Mouse (Mus musculus) megakaryocyte, embryonic 14.5 days (primary cell): ENCODE measurements around the gene Parp4. TPM values are rescaled to one million over a fixed set of nuclear protein-coding genes. Genes with fewer than 3 reads are reported as not detected.

ENCODE experiments used
- H3K27me3 ChIP-seq: replicated peaks from 2 replicates; pipeline ENCODE3; 2012; ENCODE audit warnings: inconsistent platforms
- H3K36me3 ChIP-seq: replicated peaks from 2 replicates; pipeline ENCODE3; 2012; ENCODE audit warnings: low read length, inconsistent platforms, mixed read lengths
- H3K4me1 ChIP-seq: 2 replicates; pipeline ENCODE4 v1.6.1; 2012; ENCODE audit warnings: inconsistent platforms
- H3K4me3 ChIP-seq: replicated peaks from 2 replicates; pipeline ENCODE3; 2012; ENCODE audit warnings: moderate library complexity, mild to moderate bottlenecking, inconsistent platforms
- H3K9me3 ChIP-seq: 2 replicates; pipeline ENCODE4 v1.6.1; 2012; ENCODE audit warnings: inconsistent platforms
- FLI1 ChIP-seq: IDR thresholded peaks from 2 replicates; pipeline ENCODE4 v1.6.1; 2012; ENCODE audit warnings: low read length, inconsistent platforms, mixed read lengths
- GATA1 ChIP-seq: IDR thresholded peaks from 3 replicates; pipeline ENCODE4 v1.6.1; 2012; ENCODE audit warnings: mixed read lengths, low read length, inconsistent platforms, borderline replicate concordance
- polyA plus RNA-seq: library from polyadenylated mRNA; stranded (reverse); fragments of >175 nt; gene quantifications from 2 replicates; pipeline ENCODE4 v1.2.3, GENCODE M21; 2012; ENCODE audit warnings: low replicate concordance; ENCODE audit not compliant: insufficient read depth

Parp4 gene
- 1.8 and 2.4 TPM in 2 replicates for polyA plus RNA-seq

DNA sequence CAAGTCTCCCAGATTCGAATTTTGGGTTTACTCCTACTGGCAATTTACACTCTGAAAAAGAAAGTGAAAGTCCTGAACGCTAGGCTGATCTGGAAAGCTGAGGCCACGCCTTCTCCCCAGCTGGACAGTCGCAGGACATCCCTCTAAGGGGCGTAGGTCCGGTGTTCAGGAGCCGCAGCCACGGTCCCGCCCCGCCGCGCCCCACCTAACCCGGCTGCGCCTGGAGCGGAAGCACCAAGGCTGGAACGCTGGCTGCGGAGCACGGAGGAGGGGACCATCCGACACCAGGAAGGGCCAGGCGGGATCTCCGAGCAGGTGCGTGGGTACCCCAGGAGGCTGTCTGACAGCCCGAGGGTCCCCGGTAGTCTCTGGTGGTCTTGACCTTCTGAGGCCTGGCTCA is at the start of gene Parp4, which contains the start of gene Cenpj:
Gene Parp4 (plus strand): TSS at position 204 of the 400 bp plus-strand sequence.
Gene Cenpj (minus strand): TSS at position 10 of the 400 bp plus-strand sequence.
- H3K4me1 ChIP-seq, result peaks cover 55% of the 10 kb centered on the region
- peak within 1 kb of the TSS; percentile 97 for H3K4me3 ChIP-seq
- TF ChIP-seq FLI1, result no peak
- TF ChIP-seq GATA1, result no peak
- peaks cover 33% of the 10 kb centered on the region for H3K36me3 ChIP-seq
- no peaks in the 10 kb centered on the region for H3K9me3 ChIP-seq
- no peaks in the 10 kb centered on the region for H3K27me3 ChIP-seq

DNA sequence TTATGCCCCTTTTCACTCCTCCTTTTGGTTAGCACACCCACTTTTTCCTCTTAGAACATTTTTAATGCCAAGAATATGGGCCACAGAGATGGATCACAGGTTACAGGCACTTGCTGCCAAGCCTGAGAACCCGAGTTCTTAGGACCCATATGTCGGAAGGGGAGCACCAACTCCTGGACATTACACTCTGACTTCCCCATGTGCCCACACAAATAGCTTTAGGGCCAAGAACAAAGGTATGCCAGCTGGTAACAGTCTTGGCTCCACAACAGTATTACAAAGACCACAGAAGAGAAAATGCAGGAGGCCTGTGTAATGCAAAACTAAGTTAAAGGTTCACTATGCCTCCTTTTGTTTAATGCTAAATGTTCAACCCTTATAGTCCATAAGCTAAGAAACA is 44.6 kb upstream of the Parp4 start:
- H3K36me3 ChIP-seq, result peaks cover 88% of the 10 kb centered on the region
- no peaks in the 10 kb centered on the region for H3K27me3 ChIP-seq
- no peak overlapping the region for H3K4me3 ChIP-seq
- H3K4me1 ChIP-seq, result peaks cover 9% of the 10 kb centered on the region
- no peak for TF ChIP-seq GATA1
- TF ChIP-seq FLI1, result no peak
- no peaks in the 10 kb centered on the region for H3K9me3 ChIP-seq

DNA sequence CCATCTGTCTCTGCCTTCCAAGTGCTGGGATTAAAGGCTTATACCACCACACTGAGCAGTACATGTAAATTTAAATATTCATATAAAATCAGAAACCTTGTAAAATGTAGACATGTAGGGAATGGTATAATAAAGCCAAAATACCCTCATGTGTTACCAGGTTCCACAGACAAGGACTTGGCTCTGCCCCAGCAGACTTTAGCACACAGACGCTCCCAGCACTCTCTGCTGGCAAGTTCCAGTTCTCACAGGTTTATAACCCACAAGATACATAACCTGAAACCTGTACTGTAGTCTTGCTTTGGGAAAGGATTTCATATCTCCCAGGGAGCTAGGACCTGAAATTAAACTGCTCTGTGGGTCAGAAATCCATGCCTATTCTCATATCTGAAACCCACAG is 30.5 kb upstream of the Parp4 start:
- peaks cover 66% of the 10 kb centered on the region for H3K36me3 ChIP-seq
- H3K9me3 ChIP-seq, result no peaks in the 10 kb centered on the region
- H3K4me1 ChIP-seq, result no peaks in the 10 kb centered on the region
- H3K4me3 ChIP-seq, result no peak overlapping the region
- H3K27me3 ChIP-seq, result no peaks in the 10 kb centered on the region
- no peak for TF ChIP-seq FLI1

DNA sequence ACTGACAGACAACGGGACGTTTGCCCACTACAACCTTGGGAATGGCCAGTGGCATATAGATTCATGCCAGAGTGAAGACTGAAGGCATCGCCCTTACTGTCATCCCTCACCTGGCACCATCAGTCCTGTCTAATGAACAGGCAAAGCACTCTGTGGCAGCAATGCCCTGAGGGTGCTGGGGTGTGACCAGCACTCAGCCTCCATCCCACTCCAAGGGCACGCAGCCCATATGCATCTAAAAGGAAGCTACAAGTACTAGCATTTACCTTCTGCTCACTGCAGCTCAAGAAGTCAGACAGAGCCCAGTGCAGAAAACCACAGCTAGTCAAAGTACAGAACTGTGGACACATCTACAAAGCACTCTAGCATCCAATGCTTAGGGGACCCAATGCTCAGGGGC is 29.9 kb upstream of the Parp4 start:
- Histone ChIP-seq H3K36me3 (peaks cover 70% of the 10 kb centered on the region), H3K4me3 (no peak overlapping the region), H3K9me3 (no peaks in the 10 kb centered on the region), H3K4me1 (no peaks in the 10 kb centered on the region), H3K27me3 (no peaks in the 10 kb centered on the region)
- TF ChIP-seq FLI1 (no peak), GATA1 (no peak)

DNA sequence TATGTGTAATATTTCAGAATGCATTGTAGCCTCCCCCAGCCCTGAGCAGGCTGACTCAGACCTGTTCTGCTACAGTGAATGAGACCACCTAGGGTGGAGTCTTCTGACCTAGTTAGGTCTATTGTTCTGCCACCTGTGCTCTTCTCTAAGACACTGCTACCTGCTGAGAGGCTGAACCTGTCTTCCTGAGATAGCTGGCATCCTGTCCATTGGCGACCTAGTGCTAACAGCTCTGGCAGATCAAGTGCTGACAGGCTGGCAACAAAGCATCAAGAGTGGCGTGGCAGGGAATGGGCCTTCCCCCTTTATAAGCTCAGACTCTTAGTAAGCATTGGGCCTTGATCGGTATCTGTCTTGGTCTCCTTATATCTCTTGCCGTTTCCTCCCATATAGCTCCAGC is 24.5 kb upstream of the Parp4 start:
- no peak overlapping the region for H3K4me3 ChIP-seq
- H3K36me3 ChIP-seq, result peaks cover 81% of the 10 kb centered on the region
- H3K27me3 ChIP-seq, result no peaks in the 10 kb centered on the region
- no peaks in the 10 kb centered on the region for H3K9me3 ChIP-seq
- TF ChIP-seq FLI1 (no peak), GATA1 (no peak)
- H3K4me1 ChIP-seq, result no peaks in the 10 kb centered on the region

DNA sequence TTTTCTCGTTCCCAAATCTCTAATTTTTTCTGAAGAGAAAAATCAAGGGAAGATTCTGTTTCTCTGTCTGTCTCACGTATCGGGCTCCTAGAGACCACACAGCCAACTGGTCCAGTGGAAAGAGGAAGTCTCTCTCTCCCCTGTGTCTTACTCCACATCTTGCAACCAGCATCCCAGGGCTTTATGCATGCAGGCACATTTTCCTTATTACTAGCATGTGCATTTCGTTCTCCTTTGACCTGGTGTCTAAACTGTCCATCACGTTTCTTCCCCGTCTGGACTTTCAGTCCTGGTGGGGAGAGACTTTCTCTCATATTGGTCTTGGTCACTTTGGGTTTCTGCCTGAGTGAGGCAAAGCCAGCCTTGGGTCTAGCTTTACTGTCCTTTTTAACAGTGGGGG is 22.5 kb upstream of the Parp4 start:
- no peaks in the 10 kb centered on the region for H3K27me3 ChIP-seq
- H3K4me3 ChIP-seq, result no peak overlapping the region
- TF ChIP-seq FLI1, result no peak
- no peak for TF ChIP-seq GATA1
- H3K9me3 ChIP-seq, result no peaks in the 10 kb centered on the region
- peaks cover 87% of the 10 kb centered on the region for H3K36me3 ChIP-seq
- no peaks in the 10 kb centered on the region for H3K4me1 ChIP-seq

DNA sequence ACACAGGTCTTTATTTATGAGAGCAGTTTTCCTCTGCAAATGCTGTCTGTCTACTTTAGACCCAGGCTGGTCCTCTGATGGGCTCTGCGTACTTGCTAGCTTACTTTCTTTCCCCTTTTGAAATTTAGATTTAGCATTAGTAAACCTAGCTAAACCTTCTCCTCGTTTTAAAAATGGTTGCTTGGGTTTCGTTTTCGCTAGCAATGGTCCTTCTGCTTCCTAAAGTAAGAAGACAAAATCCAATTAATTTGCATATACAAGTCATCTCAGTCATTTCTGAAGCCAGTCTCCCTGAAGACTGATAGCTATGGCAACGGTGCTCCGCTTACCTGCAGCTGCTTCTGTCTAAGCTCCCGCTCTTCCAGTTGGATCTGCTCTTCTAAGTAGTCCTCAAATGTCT is 22.1 kb upstream of the Parp4 start:
- Histone ChIP-seq H3K4me1 (no peaks in the 10 kb centered on the region), H3K36me3 (peaks cover 87% of the 10 kb centered on the region), H3K27me3 (no peaks in the 10 kb centered on the region), H3K4me3 (no peak overlapping the region), H3K9me3 (no peaks in the 10 kb centered on the region)
- no peak for TF ChIP-seq FLI1
- no peak for TF ChIP-seq GATA1

DNA sequence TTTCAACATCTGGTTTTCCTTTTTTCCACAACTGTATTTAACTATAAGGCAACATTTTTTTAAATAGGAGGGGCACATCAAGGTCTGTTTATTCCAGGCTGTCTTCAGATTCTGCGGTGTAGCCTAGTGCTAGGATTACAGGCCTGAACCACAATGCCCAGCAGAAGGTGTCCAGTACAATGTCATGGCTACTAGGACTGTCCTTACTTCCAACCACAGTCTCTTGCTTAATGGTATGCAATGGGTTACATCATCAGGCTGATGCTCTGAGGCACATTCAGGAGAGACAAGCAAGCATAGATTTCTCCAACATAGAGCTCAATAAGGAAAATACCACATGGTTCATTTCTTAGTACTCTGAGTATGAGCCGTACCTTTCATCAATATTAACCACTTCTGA is 20.7 kb upstream of the Parp4 start:
- no peaks in the 10 kb centered on the region for H3K9me3 ChIP-seq
- no peaks in the 10 kb centered on the region for H3K27me3 ChIP-seq
- peaks cover 85% of the 10 kb centered on the region for H3K36me3 ChIP-seq
- H3K4me1 ChIP-seq, result no peaks in the 10 kb centered on the region
- TF ChIP-seq GATA1 (no peak), FLI1 (no peak)
- no peak overlapping the region for H3K4me3 ChIP-seq

DNA sequence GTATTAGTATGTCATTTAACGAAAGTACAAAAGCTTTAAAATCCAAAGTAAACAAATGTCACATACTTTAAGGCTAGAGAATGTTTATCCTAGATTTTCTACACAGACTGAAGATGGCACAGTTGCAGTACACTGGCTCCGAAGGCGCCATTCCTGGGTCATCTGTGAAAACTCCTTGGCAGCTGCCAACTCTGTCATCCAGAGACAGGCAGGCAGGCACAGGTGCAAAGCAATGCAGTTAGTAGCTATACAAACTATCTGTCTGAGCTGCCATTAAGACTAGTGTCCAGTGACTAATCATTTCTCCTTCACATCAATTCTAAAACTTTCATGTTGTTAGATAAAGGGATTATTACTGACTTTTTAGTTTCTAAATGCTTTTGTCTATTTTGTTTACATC is 16.3 kb upstream of the Parp4 start:
- Histone ChIP-seq H3K9me3 (no peaks in the 10 kb centered on the region), H3K27me3 (no peaks in the 10 kb centered on the region), H3K4me1 (no peaks in the 10 kb centered on the region), H3K4me3 (no peak overlapping the region), H3K36me3 (peaks cover 75% of the 10 kb centered on the region)
- TF ChIP-seq GATA1 (no peak), FLI1 (no peak)

DNA sequence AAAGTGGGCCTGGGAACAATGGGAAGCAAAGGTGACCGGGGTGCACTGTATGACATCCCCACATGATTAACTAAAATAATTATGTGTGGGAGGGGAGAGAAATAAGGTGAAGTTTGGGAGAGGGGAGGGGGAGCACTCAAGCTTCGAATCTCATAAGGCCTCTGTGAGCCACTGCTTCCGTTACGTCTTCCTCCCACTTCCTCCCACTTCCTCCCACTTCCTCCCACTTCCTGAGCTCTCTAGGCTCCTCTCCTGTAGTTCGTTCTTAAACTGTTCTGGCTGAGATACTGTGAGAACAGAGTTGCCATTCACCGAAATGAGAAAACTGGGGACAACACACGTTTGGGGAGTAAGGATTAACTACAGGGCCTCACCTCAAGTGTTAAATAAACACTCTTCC is 7.9 kb upstream of the Parp4 start:
- H3K36me3 ChIP-seq, result peaks cover 38% of the 10 kb centered on the region
- TF ChIP-seq FLI1 (no peak), GATA1 (no peak)
- H3K27me3 ChIP-seq, result no peaks in the 10 kb centered on the region
- H3K4me1 ChIP-seq, result peaks cover 55% of the 10 kb centered on the region
- H3K9me3 ChIP-seq, result peaks cover 8% of the 10 kb centered on the region
- H3K4me3 ChIP-seq, result peak overlapping the region; percentile 23

DNA sequence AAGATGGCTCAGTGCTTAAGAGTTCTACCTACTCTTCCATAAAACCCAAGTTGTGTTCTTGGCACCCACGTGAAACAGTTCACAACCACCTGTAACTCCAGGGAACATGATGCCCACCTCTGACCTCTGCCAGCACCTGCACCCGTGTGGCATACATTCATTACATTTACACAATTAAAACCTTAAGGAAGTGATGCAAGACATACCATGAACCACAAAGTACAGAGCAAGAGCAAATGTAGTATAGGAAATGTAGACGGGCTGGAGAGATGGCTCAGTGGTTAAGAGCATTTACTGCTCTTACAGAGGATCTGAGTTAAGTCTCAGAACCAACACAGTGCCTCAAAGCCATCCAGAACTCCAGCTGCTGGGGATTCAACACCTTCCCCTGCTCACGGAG is 6.4 kb upstream of the Parp4 start:
- Histone ChIP-seq H3K4me3 (no peak overlapping the region), H3K4me1 (peaks cover 61% of the 10 kb centered on the region), H3K27me3 (no peaks in the 10 kb centered on the region), H3K9me3 (peaks cover 8% of the 10 kb centered on the region), H3K36me3 (peaks cover 25% of the 10 kb centered on the region)
- TF ChIP-seq GATA1 (no peak), FLI1 (no peak)
